15 mouse cellular contexts compared by ENCODE assay signal in genomic region chr10:128665307-128665706, GRCm38 (mm10). TPM values are rescaled to one million over a fixed set of nuclear protein-coding genes. Genes with fewer than 3 reads are reported as not detected.
"Had no signal": no experiment of that assay in that cellular context is flagged by ENCODE, and none has a peak within 500 bp of the region (broad histone marks: within the 10 kb centered on the region; RNA-seq: fewer than 3 reads in every experiment).

No protein-coding gene starts in this region.

- H3K4me2 ChIP-seq: limb, embryonic 12.5 days; lung, embryonic 15.5 days; midbrain, embryonic 11.5 days; midbrain, embryonic 15.5 days; neural tube, embryonic 13.5 days; stomach, embryonic 15.5 days had no signal

- H3K36me3 ChIP-seq: limb, embryonic 12.5 days; lung, embryonic 15.5 days; midbrain, embryonic 15.5 days; stomach, embryonic 15.5 days had no signal

- DNase-seq: kidney, adult 18-20 months; kidney, postnatal 10 days; kidney, postnatal 4 days; retina, postnatal 1 day; right cerebral cortex, postnatal 4 days; thymus, adult 2 months; thymus, postnatal 36 days had no signal

- ATAC-seq: midbrain, embryonic 15.5 days had no signal

- H3K9ac ChIP-seq: limb, embryonic 12.5 days; lung, embryonic 15.5 days; midbrain, embryonic 15.5 days; neural tube, embryonic 13.5 days; stomach, embryonic 15.5 days had no signal

- H3K27me3 ChIP-seq: limb, embryonic 12.5 days; lung, embryonic 15.5 days; midbrain, embryonic 15.5 days; neural tube, embryonic 13.5 days; stomach, embryonic 15.5 days had no signal

- H3K4me3 ChIP-seq: layer of hippocampus, adult 2 months; limb, embryonic 12.5 days; lung, embryonic 15.5 days; midbrain, embryonic 15.5 days; neural tube, embryonic 13.5 days; stomach, embryonic 15.5 days had no signal

- H3K9me3 ChIP-seq: limb, embryonic 12.5 days; lung, embryonic 15.5 days; midbrain, embryonic 15.5 days; neural tube, embryonic 13.5 days; stomach, embryonic 15.5 days had no signal

- H3K27ac ChIP-seq: layer of hippocampus, adult 2 months; limb, embryonic 12.5 days; lung, embryonic 15.5 days; midbrain, embryonic 15.5 days; neural tube, embryonic 13.5 days; stomach, embryonic 15.5 days had no signal

RNA-seq across cellular contexts. Expression of gene Ikzf4, which starts 19.5 kb away (rescaled TPM):
- total RNA-seq: megakaryocyte, adult 5-6 weeks had no signal
